ENCODE assay signal across 23 mouse cellular contexts in genomic region chr6:126877118-126877517, GRCm38 (mm10). TPM values are rescaled to one million over a fixed set of nuclear protein-coding genes. Genes with fewer than 3 reads are reported as not detected.
"Had no signal": no experiment of that assay in that cellular context is flagged by ENCODE, and none has a peak within 500 bp of the region (broad histone marks: within the 10 kb centered on the region; RNA-seq: fewer than 3 reads in every experiment).

No protein-coding gene starts in this region.

- H3K36me3 ChIP-seq: liver, embryonic 15.5 days; lung, embryonic 15.5 days; midbrain, embryonic 13.5 days; midbrain, embryonic 15.5 days; neural tube, embryonic 12.5 days; stomach, embryonic 15.5 days had no signal

- DNase-seq: liver, postnatal 0 days; lung, adult 2 months; lung, postnatal 14 days; lung, postnatal 36 days; right cerebral cortex, postnatal 14 days; thymus, adult 18-20 months; thymus, postnatal 14 days; thymus, postnatal 36 days had no signal

- H3K27me3 ChIP-seq: liver, embryonic 15.5 days; lung, embryonic 15.5 days; midbrain, embryonic 13.5 days; midbrain, embryonic 15.5 days; neural tube, embryonic 12.5 days; stomach, embryonic 15.5 days had no signal

- ATAC-seq: liver, postnatal 0 days; lung, postnatal 0 days; midbrain, embryonic 13.5 days; midbrain, embryonic 15.5 days had no signal

- H3K27ac ChIP-seq: liver, embryonic 15.5 days; lung, embryonic 15.5 days; midbrain, embryonic 13.5 days; midbrain, embryonic 15.5 days; neural tube, embryonic 12.5 days; stomach, embryonic 15.5 days; stomach, postnatal 0 days had no signal

- H3K4me3 ChIP-seq: liver, embryonic 15.5 days; lung, embryonic 15.5 days; midbrain, embryonic 13.5 days; midbrain, embryonic 15.5 days; neural tube, embryonic 12.5 days; stomach, embryonic 15.5 days had no signal

- H3K4me2 ChIP-seq: liver, embryonic 15.5 days; lung, embryonic 15.5 days; midbrain, embryonic 11.5 days; midbrain, embryonic 13.5 days; midbrain, embryonic 15.5 days; neural tube, embryonic 12.5 days; stomach, embryonic 15.5 days had no signal

- H3K9ac ChIP-seq: liver, embryonic 15.5 days; liver, postnatal 0 days; lung, embryonic 15.5 days; midbrain, embryonic 13.5 days; midbrain, embryonic 15.5 days; neural tube, embryonic 12.5 days; stomach, embryonic 15.5 days had no signal

- H3K4me1 ChIP-seq: liver, embryonic 15.5 days; lung, embryonic 15.5 days; midbrain, embryonic 13.5 days; midbrain, embryonic 15.5 days; neural tube, embryonic 12.5 days; stomach, embryonic 15.5 days had no signal

- H3K9me3 ChIP-seq: liver, embryonic 15.5 days; lung, embryonic 15.5 days; midbrain, embryonic 13.5 days; midbrain, embryonic 15.5 days; neural tube, embryonic 12.5 days; stomach, embryonic 15.5 days had no signal

RNA-seq across cellular contexts. Expression of gene Akap3, which starts 24.2 kb away (rescaled TPM):
- total RNA-seq: neutrophil, adult 5-6 weeks had no signal
- polyA plus RNA-seq: liver, embryonic 15.5 days; liver, postnatal 0 days; lung, adult 2 months; lung, embryonic 15.5 days; lung, postnatal 0 days; spleen, adult 2 months; stomach, embryonic 15.5 days; stomach, postnatal 0 days; thymus, postnatal 0 days had no signal

RNA-seq across cellular contexts. Expression of gene Dyrk4, which starts 44.5 kb away (rescaled TPM):
- total RNA-seq: midbrain, postnatal 0 days; monocyte, adult 5-6 weeks; neutrophil, adult 5-6 weeks had no signal
- polyA plus RNA-seq: liver, embryonic 15.5 days; midbrain, embryonic 15.5 days; neural tube, embryonic 12.5 days; neural tube, embryonic 14.5 days; stomach, embryonic 15.5 days; stomach, postnatal 0 days had no signal
